Mouse (Mus musculus) ovary, postnatal 14 days (tissue): ENCODE data around the gene Shroom3.

ENCODE experiments used
- DNase-seq: peaks from one replicate; pipeline ENCODE4 v3.0.0; 2022; ENCODE audit warnings: low spot score

Gene Shroom3

DNA sequence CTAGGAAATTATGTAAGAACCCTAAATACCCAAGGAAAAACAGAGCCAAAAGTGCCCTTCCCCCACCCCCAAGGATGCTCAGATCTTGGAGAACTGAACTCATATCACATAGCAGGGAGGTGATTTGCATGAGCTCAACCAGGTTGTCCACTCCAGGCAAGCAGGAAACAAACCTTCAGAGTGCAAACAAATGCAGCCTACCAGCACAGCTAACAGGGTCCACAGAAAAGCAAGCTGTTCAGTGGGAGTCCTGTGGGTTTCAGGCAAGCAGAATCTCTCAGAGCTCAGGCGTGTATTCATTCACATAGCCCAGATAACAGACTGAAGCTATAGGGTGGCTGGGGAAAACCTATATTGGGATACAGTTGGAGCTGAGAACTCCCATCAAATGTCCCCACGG is 286.7 kb downstream of the Shroom3 start:
- no peak for DNase-seq

DNA sequence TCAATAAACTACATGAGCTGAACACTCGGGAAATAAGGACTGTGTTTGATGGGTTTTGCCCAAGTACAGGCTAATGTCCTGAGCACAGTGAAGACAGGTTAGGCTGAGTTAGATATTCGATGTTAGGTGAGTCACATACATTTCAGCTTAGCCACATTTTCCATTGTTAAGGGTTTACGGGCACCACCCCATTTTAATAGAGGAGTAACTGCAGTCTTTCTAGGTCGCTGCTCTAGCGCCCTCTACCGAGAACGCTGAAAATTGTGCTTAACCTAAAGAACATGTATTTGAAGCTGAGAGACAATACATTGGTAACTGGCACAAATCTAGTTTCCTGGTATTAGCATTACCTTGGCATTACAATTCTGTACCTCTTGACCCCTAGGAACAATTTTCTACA is 287.2 kb downstream of the Shroom3 start:
- no peak for DNase-seq

DNA sequence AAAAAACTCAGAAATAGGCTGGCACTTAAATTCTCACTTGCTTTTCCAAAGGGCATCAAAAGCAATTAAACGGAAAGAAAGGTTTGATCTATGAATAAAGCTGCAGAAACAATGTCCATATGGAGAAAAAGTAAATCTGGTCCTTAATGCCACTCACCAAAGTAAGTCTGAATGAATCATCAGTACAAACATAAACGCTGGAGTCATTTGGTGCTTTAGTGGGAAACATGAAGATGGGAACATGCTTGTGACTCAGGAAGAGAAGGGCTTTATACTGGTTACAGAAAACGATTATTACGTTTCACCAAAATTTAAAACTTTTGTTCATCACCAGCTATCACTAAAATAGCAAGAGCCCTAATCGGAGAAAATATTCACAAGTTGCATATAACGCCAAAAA is 297.2 kb downstream of the Shroom3 start:
- no peak for DNase-seq

DNA sequence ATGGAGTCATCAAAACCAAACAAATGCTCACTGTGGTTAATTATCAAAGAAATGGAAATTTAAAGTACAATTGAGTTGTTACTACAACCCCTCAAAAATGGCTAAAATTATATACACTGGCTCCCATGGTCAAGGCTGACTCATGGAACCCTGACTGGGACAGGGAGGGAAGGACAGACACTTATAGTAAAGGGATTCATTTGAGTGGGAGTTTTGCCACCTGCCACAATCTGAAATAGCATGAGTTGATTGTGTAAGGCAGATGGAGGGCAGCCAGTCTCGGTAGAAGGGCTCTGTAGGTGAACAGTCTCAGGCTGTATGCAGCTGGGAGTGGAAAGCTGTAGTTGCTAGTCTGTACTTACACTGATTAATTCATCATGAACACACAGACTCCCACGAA is 297.6 kb downstream of the Shroom3 start:
- DNase-seq, result no peak

DNA sequence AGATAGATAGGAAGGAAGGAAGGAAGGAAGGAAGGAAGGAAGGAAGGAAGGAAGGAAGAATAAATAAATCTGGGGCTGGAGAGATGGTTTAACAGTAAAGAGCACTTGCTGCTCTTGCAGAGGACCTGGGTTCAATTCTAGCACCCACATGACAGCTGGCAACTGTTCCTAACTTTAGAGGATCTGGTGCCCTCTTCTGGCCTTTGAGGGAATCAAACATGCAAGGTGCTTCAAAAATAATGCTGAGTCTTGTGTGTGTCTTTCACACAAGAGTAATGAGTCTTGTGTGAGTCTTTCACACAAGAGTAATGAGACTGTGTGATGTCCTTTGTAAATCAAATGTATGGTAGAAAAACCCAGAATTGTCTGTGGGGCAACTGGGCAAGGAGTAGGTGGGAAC is 299.4 kb downstream of the Shroom3 start:
- DNase-seq, result no peak

DNA sequence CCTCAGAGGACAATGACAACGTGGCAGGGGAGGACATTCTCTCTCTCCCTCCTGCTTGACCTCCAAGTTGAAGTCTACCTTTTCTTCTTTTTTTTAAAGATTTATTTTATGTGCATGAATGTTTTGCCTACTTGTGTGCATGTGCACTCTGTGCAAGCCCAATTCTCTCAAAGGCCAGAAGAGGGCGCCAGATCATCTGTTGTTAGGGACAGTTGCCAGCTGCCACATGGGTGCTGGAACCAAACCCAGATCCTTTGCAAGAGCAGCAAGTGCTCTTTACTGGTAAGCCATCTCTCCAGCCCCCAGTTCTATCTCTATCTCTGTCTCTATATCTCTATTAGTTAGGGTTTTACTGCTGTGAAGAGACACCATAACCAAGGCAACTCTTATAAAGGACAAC is 300.7 kb downstream of the Shroom3 start:
- DNase-seq, result no peak

DNA sequence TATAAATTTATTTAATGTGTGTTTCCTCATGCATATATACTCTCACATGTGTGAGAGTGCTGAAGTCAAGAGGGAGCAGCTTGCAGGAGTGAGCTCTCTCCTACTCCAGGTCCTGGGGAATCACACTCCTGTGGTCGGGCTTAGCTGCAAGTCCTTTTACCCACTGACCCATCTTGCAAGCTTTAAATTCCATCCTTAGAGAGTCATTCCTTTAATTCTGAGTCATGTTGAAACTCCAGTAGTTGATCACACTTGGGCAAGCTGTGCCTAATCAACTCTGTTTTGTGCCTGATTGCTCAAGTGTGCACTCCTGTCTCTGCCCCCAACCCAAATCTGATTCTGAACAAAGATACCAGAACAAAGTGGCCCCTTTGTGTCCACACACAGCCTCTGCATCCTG is 301.5 kb downstream of the Shroom3 start:
- DNase-seq, result no peak

DNA sequence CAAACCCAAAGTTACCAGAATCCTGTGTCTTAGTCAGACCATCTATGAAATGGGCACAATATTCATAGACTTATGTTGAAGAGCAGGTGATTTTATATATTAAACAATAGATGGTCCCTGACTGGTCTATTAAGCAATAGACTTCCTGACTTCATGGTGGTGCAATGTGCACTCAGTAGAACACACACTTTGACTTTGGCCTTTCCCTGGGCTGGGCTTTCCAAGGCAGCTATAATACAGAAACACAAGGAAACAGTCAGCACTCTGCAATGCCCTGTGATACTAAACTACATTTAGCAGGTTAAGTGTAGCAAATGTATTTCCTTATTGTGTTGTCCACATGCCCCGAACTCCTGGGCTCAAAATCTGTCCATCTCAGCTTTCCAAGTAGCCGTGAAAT is 302.2 kb downstream of the Shroom3 start:
- DNase-seq, result no peak

DNA sequence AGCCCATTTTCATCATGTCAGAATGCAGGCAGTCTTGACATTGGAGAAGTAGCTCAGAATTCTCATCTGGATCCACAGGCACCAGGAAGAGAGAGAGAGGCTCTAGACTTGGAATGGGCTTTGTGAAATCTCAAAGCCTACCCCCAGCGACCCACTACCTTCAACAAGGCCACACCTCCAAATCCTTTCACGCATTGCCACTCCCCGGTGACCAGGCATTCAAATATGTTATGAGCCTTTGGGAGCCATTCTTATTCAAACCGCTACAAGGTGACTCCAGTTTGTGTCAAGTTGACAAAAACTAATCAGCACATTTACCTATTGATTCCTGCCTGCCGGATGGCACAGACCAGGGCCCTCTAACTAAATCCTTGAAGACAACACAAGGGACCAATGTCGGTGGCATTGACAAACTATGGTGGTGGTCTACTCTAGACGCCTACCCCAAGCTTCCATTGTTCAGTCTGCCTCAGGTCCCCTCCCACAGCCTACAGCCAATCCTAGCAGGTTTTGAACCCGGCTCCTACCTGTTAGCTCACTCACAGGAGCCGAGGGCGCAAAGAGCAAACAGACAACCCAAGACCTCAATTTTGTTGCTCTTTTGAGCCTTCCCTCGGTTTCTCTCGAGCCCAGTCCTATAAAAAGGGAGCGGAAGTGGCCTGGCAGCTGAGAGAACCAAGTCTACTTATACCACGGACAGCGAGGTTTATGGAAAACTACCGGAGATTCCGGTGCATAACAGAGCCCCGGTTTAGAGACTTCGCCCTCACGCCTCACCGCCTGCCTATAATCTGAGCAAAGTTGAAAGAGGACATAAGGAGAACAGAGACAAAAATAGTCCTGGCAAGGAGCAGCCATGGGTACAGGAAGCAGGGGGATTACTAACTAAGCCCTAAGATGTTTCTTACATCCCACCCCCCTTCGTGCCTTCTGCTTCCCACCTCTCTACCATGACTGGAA is 303.7 kb downstream of the Shroom3 start:
- no peak for DNase-seq

DNA sequence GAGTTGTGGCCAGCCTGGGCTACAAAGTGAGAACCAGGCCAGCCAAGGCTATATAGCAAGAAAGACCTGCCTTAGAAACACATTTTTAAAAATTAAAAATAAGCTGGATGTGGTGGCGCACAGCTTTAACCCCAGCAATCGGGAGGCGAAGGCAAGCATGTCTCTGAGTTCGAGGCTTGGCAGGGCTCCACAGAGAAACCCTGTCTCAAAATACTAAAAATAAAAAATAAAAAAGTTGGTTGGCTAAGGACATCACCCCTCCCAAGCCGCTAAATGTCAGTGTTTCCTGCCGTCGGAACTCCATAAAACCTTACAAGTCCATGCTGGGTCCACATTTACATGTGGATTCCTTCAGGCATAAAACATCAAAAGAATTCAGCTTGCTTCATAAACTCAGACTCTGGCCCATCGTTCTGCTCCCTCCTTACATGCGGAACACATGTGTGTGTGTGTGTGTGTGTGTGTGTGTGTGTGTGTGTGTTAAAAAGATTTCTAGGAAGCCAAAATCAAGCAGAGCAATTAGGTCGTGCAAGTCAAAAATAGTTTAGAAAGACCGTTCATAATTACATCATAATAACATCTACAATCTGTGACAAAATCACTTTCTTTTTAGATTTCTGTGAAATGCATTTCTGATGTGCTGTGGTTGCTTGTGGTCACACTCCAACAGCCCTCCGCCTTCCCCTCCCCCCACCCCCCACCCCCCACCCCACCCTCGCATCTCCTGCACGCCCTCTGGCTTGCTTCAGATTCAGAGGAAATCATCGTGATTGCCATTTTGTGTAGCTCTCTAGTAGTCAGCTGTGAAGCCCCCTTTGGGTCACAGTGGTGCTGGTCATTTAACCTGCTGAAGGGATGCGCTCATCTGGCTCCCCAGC is 304.9 kb downstream of the Shroom3 start:
- no peak for DNase-seq

DNA sequence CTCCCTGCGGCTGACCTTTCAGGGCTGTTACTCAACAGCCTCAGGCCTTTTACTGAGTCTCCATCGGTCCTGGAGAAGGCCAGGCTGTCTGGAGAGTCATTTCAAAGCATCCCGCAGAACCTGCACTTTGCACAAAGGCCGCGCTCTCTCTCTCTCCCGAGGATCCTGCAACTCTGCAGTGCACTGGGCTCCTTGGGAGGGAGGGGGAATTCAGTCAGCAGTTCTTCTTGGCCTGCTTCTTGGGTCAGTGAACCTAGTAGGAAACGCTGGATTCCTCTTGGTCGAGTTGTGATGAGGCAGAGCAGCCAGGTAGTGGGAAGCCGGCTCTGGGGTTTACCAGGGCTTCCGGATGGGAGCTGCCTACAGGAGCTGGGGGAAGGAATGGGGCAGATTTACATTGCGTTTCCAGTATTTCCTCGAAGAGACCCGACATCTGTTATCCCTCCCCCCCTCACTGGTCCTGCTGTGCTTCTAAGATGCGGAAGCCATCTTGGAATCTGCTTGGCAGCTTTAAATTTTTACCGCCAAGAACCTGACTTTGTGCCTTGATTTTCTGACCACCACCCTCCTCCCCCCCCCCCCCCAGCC is 305.6 kb downstream of the Shroom3 start:
- DNase-seq, result no peak

DNA sequence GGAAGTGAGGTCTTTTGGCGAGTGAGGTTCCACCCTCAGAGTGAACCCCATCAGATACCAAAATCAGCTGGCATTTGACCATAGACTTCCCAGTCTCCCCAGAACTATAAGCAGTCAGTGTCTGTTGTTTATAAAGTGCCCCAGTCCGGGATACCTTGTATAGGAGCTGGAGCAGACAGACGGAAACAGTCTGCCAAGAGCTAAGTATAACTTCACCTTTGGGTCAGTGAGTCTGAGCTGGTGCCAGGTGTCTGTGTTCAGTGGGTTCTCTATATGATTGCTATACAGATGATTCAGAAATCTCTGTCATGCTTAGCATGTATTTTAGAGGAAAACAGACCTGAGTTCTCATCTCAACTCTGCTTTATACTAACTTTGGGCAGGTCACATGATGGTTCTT is 308.9 kb downstream of the Shroom3 start:
- no peak for DNase-seq

DNA sequence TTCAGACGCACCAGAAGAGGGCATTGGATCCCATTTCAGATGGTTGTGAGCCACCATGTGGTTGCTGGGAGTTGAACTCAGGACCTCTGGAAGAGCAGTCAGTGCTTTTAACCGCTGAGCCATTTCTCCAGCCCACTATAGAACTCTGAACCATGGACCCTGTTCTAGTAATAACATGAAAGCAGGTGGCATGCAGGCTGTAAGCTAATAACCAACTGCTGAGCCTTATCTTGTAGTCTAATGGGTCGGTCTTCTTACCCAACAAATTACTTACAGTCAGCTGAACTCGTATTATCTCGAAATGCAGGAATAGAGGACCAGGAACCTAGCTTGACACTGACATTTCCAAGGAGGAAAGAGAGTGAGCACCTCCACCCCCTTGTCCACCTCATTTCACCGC is 311.1 kb downstream of the Shroom3 start:
- DNase-seq, result no peak

DNA sequence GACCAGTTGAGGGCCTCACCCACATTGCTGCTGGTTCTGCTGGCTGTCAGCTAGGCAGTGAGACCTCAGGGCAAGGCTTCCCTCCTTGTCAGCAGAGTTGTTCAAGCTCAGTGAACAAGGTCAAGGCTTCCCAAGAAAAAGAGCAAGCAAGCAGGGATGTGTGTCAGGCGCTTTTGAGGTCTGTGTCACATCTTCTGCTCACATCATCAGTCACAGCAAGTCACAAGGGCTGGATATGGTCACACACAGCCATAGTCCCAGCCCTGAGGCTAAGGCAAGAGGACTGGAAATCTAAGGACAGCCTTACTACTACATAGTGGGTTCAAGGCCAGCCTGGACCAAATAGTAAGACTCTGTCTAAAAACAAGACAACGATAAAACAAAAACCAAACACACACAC is 311.6 kb downstream of the Shroom3 start:
- no peak for DNase-seq

DNA sequence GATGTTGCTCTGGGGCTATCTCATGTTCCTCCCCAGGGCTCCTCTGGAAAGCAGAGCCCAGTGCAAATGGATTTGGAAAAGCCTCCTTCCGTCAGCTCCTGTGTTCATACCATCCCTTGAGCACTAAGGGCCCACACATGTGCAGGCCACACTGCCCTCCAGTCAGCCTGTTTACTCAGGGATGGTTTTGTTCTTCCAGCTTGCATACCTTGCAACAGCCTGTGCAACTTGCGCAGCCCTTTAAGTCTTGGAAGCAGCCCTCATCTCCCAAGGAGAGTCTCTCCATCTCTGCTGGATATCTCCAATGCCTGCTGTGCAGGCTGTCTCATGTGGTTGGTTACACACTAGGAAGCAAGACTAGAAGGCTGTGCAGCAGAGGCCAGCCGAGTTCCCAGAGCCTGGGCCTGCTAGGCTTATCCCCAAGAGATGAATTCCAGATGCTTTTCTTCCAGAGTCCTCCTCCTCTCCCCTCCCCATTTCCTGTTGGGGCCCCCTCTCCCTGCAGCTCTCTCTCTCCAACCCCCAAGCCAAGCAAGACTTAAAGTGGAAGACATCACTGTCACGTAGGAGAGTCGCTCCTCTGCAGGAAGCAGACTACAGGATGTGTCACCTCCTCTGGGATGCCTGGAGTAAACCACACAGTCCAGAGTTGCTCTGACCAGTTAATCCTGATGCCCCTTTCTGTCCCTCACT is 314.3 kb downstream of the Shroom3 start:
- no peak for DNase-seq

DNA sequence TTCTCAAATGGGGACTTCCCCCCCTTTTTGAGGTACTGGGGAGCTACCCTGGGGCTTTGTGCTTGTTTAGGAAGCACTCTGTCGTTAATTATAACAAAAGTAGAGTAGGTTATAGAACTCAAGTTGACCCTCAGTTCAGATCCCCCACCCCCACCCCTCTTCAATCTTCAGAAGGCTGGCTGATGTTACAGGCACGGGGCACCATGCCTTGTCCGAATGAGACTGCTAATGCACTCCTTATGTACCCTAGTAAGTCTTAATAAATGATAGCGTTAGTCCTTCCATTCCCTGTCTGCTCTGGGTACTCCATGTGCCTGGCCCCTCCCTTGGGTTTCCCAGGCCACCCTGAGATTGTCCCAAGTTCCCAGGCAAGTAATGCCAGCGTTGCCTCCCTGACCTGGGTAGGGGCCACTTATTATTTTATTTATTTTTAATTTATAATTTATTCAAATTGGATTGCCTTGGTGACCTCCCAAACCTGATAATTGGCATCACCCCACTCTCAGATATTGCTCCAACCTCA is 315.3 kb downstream of the Shroom3 start:
- DNase-seq, result no peak

DNA sequence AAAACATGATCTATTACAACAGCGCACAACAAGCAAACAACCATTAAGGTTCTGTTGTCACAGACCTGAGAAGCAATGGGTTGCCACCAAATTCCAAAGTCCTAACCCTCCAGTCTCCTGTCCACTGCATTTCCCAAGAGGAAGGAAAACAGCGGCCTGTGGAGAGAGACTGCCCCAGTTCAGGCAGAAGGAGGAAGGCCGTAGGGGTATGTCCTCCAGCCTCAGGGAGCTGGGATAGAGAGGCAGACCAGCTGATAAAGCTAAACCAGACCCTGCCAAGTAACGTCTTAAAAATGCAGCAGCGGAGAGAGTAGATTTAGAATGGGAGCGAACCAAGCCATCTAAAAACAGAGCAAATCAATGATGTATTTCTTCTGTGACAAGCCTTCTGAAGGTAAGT is 316.8 kb downstream of the Shroom3 start:
- no peak for DNase-seq

DNA sequence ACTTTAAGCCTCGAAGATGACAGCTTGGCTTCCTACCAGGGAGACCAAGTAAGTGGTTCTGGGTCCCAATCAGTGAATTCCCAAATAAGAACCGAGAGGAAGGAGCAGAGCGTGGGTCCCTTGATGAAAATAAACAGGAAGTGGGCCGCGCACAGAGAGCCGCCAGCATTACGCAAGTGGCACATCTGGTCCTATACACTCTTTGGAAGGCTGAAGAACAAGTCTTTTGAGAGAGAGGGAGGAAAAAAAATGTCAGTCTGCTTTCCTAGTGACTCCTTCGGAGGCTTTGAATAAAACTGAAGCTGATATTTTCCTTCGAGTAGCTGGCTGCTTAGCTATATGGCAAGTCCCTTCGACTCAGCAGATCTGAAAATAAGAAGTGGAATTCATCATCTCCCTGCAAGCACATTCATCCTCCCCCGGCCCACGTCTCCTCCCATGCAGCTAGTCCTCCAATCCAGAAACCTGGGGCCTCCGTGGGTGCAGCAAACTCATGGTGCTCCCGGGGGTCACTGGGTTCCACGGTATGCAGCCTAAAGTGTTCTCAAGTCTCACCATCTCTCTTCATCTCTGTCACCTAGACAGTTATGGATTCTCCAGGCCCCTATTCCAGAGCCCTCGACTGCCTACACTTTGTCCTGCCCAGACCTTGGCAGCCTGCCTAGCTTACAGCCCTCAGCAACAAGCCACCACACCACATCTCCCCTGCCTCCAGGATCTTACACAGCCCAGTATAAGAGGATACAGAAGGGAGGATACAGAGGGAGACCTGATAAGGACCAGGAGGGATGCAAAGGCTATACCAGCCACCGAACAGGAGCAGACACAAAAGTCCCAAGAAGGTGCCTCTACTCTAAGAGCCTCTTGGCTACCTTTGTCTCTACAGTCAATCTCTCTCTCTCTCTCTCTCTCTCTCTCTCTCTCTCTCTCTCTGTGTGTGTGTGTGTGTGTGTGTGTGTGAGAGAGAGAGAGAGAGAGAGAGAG is 317.8 kb downstream of the Shroom3 start:
- DNase-seq, result no peak

DNA sequence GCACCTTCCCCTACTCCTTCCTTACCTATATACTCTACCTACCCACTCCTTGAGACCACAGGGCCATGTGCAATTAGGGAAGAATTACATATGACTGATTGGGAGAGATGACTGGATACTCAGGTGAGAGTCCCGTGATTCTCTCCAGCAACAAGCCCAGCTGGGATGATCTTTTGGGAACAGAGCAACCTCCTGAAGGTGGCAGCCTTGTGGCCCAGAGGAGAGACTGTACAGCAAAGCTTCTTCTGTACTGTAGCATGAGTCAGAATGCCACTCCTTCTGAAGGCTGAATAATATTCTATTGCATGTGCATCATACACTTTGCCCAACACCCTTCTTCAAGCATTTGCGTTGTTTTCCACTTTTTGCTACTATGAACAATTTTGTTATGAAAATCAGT is 319.4 kb downstream of the Shroom3 start:
- no peak for DNase-seq

DNA sequence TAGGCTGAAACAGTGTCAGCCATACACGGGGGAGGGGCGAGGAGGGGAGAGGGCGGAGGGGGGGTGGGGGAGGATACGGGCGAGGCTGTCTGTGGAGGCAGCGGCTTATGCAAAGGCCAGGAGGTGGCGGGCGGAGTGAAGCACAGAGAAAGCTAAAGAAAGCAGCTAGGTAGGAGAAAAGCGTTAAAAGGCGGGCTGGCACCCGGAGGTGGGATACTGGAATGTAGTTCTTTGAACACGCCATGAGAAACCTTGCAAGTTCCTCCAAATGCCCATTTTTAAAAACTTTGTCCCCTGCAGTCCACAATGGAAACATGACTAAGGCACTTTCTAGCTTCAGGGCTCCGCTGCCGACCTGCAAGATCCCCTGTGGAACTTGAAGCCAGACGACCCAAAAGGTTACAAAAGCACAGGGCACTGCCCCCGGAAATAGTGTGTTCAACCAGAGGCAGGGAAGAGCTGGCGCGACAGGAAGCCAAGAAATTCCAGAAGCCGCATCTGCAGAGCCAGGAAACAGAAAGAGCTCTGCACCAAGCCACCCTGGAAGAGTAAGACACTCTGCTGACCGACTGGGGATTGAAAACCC is 322.1 kb downstream of the Shroom3 start:
- DNase-seq, result peak; percentile 13
